Mouse (Mus musculus): ENCODE results near the gene Stard3.

The Stard3 gene

DNA sequence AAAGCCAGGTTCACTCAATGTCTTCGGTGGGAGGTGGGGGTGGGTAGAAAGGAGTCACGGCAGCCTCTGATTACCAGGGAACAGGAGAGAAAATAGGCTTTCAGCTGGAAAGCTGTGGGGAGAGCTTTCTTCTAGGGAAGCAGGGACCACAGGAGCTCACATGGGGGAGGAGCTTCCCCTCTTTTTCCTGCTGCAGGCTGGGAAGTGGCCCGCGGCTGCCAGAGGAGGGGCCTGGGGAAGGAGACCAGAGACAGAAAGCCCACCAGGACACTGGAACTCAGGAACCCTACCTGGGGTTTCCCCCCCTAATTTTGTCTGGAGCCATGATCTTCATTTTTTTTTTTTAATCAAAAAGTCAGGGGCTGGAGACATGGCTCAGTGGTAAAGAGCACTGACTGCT lies 17.6 kb upstream of the Stard3 start:
- in situ Hi-C loops (cut with MboI; ENCODE audit: low pct_unique_long_range_greater_than_20kb in 1 of 2, low sequenced_read_pairs in 2 of 2, unreplicated experiment in 1 of 2) = loop anchor here in 1 of 2 experiments (5.0 kb wide), 1 partner anchor 73 kb away; no protein-coding TSS in a partner anchor

DNA sequence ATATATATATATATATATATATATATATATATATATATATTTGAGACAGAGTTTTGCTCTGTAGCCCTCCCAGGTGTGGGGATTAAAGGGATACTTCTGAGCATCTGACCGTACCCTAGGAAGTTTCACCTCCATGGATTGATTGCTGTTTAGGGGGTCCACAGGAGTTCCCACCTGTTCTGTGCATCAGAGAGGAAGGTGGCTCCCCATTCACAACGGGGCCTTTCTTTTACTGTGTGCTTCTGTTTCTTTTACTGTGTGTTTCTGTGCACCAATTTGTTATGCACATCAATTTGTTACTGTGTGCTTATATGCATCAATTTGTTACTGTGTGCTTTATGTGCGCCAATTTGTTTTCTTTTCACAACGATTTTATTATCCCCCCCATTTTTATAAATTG lies 17.0 kb upstream of the Stard3 start:
- in situ Hi-C loops (cut with MboI; ENCODE audit: low pct_unique_long_range_greater_than_20kb in 1 of 2, low sequenced_read_pairs in 2 of 2, unreplicated experiment in 1 of 2) = loop anchor here in 1 of 2 experiments (5.0 kb wide), 1 partner anchor 74 kb away; no protein-coding TSS in a partner anchor

DNA sequence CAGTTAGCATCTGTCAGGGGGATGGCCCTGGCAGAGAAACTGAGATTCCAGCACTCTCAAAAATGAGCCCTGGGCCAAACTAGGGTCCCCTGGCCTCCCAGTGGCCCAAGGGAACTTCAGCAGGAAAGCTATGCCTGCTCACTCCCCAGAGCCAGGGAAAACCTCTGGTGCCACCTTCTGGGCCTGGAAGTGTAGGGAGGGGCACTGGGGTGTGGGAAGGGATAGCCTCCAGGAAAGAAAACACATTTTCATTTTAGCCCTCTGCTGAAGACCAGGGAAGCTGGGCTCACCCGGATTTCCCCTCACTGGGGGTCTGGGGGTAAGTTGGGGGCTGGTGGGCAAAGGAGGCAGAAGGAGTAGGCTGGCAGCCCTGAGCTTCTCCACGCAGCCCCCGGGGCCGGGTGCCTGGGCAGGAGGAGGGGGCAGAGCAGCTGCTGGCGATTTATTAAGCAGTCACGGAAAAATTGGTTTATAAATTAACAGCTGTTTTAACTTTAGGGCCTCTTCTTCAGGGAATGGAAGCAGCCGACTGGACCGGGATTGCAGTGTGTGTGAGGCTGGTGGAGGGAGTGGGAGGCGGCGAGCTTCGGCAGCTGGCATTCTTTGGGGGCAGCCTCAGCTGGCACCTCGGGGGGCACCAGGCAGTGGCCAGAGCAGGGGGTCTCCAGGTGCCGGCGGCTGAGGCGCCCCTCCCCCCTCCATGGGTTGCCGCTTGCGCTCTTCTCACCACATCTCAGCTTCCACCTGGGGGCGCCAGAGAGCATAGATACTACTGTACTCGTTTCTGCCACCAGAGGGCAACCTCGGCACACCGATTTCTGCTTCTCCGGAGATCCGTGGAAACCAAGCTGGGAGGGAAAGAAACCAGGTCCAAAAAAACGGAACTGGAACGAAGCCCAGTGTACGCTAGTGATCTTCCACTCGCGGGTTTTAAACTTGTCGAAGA lies 15.9 kb upstream of the Stard3 start:
- in situ Hi-C loops (cut with MboI; ENCODE audit: low pct_unique_long_range_greater_than_20kb in 1 of 2, low sequenced_read_pairs in 2 of 2, unreplicated experiment in 1 of 2) = loop anchor here in 1 of 2 experiments (5.0 kb wide), 1 partner anchor 75 kb away; no protein-coding TSS in a partner anchor

DNA sequence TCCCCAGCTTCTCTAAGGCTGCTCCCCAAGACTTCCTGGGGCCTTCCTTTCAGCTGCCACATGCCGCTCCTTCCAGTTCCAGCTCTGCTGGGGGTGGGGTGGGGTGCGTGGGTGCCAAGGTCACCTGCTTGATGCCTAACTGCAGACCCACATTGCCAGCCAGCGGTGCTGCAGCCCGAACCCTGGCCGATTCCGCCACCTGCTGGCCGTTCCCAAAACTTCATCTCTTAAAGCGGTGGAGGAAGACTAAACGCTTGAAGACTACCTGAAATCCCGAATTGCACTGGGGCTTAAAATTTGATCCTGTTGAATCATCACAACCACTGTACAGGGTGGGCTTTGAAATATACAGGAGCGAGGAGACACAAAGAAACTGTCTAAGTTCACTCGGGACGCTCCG lies 12.9 kb upstream of the Stard3 start:
- in situ Hi-C loops (cut with MboI; ENCODE audit: low pct_unique_long_range_greater_than_20kb in 1 of 2, low sequenced_read_pairs in 2 of 2, unreplicated experiment in 1 of 2) = no loop called here

DNA sequence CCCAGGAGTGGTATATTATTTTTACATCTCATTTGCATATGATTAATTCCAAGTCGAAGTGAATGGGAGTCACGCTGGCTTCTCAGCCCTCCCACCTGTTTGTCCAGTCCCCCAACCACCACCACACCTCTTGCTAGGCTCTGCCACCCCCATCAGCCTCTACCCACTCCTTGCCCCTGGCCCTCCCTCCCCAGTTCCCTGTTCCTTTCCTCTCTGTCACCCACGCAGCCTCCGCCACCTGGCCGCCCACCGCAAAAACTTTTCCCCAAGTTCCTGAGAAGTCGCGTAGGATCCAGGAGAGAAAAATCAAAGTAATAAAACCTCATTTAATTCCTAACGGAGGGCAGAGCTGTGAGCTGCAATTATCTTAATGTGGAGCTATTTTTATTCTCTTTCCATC lies 12.0 kb upstream of the Stard3 start:
- in situ Hi-C loops (cut with MboI; ENCODE audit: low pct_unique_long_range_greater_than_20kb in 1 of 2, low sequenced_read_pairs in 2 of 2, unreplicated experiment in 1 of 2) = no loop called here

DNA sequence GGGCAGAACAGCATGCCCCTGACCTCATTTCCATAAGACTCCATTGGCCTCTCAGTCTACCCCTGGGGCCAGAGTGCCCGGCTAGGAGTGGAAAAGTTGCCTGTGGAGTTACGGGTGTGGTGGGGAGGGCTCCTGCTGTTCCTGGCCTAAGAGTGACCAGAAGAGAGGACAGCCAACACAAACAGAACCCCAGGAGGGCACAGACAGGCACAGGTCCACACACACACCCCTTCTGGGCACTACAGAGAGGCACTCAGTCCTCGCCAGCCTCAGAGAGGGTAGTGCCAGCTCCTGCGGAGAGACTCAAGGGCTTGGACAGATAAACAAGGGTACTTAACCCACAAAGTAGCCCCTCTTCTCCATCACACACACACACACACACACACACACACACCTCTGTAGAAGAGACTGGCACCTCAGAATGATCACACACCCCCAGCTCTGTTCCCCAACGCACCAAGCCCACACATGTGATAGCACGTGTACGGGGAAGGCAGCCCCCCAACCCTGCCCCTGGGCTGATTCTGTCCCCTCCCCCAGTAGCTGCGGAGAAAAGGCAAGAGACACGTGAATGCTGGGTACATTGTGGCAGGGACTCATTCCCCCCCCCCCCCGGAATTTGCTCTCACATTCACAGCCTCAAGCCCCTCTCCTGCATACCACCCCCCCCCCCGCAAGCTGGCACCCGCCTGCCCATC lies 10.6 kb upstream of the Stard3 start:
- in situ Hi-C loops (cut with MboI; ENCODE audit: low pct_unique_long_range_greater_than_20kb in 1 of 2, low sequenced_read_pairs in 2 of 2, unreplicated experiment in 1 of 2) = no loop called here

DNA sequence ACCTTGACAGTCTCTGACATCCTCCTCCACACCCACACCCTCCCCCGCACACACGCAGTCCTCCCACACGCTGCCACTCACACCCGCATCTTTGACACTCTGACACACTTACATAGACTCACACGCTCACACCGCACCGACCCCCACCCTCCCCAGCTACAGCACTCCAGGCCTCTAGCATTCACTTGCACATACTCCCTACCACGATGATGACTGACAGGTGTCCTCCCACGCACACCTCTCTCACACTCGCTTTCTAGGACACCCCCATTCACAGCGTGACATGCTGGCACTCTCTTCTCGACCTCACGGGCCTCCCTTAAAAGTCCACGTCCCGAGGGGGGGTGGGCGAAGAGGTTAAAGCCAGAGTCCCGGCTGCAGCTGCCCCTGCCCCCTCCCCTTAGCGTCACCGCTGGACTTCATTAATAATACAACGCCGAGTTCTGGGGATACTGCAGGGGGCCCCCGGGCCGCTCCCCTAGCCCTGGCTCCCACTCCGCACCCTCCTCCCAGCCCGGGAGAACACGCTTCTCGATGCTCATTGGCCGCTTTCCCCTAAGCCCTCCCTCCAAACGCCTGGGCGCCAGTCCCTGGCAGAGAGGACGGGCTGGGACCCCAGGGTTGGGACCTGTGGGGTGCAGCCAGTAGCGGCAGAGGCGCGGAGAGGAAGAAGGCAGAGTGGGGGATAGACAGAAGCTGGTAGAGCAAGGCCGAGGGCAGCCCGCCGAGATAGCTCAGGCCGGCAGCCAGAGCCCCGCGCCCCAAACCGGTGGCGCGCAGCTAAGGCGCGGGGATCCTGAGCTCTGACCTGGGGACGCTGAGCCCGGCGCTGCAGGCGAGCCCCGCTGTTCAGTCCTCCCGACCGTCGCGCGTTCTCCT lies 9.8 kb upstream of the Stard3 start, which contains the start of gene Ppp1r1b:
TSS of gene Ppp1r1b (plus strand) at position 322 of the 879 bp plus-strand sequence.
- in situ Hi-C loops (cut with MboI; ENCODE audit: low pct_unique_long_range_greater_than_20kb in 1 of 2, low sequenced_read_pairs in 2 of 2, unreplicated experiment in 1 of 2) = no loop called here

DNA sequence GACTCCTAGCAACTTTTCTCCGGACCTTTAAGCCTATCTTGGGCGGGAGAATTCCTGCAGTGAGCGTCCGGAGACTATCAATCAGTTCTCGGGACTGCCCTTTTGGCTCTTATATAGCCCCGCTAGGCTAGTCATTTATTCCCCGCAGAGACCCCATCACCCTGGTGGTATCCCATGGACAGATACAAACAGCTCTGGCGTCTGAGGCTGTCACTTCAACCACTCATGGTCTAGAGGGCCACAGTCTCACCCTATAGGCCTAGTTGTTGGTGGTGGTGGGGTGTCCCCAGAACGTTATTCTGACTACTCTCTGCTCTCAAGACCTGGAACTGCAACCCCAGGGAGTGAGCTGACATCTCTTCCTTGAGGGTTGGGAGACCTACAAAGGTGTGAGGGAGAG lies 8.9 kb upstream of the Stard3 start:
- in situ Hi-C loops (cut with MboI; ENCODE audit: low pct_unique_long_range_greater_than_20kb in 1 of 2, low sequenced_read_pairs in 2 of 2, unreplicated experiment in 1 of 2) = no loop called here

DNA sequence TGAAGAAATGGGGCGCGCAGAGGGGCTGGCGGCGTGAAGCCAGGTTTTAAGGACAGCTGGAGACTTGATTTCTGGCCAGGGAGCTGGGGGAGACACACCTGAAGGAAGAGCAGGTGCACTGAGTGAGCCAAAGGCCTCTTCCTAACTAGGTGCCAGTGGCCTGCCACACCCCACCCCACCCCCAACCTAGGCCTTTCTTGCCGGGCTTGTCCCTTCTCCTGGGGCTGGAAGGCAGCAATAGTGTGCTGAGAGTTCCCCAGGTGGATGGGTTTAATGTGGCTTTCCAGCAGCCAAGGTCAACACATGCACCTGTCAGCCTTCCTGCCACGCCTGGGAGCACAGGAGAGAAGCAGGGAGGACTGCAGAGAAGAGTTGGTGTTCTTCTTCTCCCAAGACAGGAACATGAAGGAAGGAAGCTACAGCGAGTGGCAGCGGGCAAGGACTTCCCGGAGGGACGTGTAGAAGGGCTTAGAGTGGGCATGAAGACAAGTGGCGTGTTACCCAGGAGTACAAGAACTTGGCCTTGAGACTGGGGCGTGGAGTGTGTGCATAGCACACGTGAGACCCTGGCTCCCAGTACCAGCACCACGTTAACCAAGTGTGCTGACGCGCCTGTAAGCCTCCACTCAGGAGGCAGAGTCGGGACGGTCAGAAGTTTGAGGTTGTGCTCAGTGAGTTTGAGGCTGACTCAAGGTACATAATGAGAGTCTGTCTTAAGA lies 5.7 kb upstream of the Stard3 start:
- in situ Hi-C loops (cut with MboI; ENCODE audit: low pct_unique_long_range_greater_than_20kb in 1 of 2, low sequenced_read_pairs in 2 of 2, unreplicated experiment in 1 of 2) = no loop called here

DNA sequence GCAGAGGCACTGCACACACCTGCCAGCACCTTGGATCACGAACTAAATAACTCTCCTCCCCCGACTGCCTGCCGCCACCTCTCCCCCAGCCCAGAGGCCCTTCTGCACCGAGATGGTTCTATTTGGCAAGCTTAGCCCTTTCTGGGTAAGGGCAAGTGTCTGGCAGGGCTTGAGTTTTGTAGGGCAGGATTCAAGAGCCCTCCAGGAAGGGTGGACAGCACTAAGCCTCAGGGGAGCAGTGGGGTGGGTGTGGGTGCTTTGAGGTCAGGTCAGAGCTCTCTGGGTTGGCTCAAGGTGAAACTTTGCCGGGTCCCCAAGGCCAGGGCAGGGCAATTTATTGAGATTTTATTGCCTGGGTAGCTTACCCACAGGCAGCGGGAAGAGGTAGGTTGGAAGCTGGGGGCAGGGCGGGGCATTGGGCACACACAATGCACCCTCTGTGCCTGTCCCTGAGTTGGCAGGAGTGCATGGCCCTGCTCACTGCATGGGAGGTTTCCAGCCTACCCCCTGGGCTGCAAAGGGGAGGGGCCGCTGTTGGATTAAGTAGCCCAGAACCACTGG lies 4.4 kb upstream of the Stard3 start:
- in situ Hi-C loops (cut with MboI; ENCODE audit: low pct_unique_long_range_greater_than_20kb in 1 of 2, low sequenced_read_pairs in 2 of 2, unreplicated experiment in 1 of 2) = no loop called here

DNA sequence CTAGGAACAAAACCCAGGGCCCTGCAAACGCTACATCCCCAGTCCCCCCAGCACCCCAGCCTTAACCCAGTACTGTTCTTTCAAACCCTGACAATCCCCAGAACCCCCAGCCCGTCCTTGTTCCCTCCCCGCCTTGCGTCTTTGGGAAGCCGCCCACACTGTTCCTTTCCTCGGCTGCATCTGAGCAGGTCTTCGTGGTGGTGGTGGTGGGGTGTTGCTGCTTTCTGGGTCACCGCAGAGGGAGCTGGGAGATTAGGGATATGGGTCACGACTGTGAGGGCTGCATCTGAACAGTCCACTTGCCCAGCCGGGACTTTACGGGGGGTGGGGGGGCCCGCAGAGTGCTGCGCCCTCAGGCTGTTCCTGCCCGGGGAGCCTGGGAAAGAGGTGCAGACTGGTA lies 3.7 kb upstream of the Stard3 start:
- in situ Hi-C loops (cut with MboI; ENCODE audit: low pct_unique_long_range_greater_than_20kb in 1 of 2, low sequenced_read_pairs in 2 of 2, unreplicated experiment in 1 of 2) = no loop called here

DNA sequence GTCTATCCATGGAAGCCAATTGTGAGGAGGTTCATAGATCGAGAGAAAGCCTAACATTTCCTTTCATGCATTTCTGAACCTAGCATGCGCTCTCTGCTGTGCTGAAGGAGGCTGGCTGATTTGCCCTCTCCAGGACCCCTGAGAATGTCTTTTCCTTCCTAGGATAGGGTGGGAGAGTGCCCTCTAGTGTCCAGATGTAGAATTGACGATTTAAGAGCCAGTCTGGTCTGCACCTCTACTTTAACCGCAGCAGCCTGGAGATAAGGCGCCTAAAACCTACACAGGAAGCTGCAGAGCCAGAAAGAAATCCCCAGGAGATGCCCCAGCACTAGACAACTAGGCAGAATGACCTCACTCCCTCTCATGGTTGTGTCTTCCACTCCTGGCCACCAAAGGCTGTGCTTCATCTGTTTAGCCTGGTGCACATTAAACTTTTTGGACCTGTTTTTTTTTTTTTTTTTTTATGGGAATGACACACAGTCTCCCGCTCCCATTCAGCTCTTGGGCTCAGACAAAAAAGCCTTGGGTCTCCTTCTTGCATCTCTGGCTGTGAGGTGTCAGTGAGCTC lies 2.4 kb upstream of the Stard3 start:
- in situ Hi-C loops (cut with MboI; ENCODE audit: low pct_unique_long_range_greater_than_20kb in 1 of 2, low sequenced_read_pairs in 2 of 2, unreplicated experiment in 1 of 2) = no loop called here

DNA sequence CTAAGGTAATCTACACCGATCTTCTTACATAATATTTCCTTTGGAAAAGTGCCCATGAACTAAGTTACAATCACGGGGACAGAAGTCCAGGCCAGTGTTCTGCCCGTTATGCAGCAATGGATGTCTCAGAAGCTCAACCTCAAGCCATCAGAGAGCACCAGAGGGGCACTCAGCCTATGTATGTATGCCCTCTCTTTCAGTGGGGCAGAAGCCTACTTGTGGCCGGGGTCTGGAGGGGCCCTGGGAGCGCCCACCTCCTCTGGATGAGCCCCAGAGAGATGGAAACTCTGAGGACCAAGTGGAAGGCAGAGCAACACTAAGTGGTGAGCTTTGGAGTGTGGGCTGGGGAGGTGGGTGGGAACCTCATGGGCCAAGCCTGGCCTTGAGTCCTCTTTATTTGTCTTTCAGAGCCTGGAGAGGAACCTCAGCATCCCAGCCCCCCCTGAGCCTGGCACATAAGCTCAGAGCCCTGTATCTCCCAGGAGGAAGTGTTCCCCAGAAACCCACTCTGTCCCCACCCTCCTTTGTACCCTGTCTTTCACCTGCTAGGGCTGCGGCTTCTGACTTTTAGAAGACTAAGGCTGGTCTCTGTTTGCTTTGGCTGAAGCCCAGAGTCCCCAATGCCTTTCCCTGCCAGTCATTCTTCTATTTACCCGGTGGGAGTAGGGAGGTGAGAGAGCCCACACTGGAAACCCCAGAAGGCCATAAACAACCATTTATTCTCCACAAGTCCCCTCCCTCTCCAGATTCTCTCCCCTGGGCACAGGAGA lies 1.4 kb upstream of the Stard3 start:
- in situ Hi-C loops (cut with MboI; ENCODE audit: low pct_unique_long_range_greater_than_20kb in 1 of 2, low sequenced_read_pairs in 2 of 2, unreplicated experiment in 1 of 2) = no loop called here

DNA sequence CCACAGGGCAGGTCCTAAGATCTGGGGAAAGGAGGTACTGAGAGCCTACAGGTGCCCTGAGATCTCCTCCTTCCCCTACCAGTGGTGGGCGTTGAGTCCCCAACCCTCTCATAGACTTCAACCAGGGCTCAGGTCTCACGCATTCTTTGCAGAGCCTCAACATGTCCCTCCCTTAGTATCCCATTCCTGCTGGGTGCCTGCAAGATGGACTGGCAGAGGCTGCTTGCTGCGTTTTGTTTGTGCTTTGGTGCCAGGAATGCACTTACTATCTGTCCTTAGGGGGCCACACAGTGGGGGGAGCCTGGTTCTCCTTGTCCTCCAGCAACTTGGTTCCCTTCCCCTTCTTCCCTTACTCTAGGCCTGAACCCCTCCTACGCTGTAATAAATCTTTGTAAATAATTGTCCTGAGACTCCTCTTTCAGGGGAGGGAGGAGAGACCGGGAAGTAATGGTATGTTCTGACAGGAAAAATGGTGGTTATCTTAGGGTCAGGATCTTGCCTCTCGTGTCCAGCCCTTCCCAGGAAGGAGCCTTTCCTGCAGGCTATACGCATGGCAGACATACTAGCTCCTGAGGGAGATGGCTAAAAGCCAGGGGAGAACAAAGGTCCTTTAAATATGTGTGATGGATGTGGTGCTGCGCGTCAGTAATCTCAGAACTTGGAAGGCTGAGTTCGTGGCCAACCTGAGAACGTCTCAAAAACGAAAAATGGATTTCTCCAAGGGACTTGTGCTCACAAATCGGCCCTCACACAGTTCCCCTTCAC lies 590 bp upstream of the Stard3 start:
- in situ Hi-C loops (cut with MboI; ENCODE audit: low pct_unique_long_range_greater_than_20kb in 1 of 2, low sequenced_read_pairs in 2 of 2, unreplicated experiment in 1 of 2) = no loop called here

DNA sequence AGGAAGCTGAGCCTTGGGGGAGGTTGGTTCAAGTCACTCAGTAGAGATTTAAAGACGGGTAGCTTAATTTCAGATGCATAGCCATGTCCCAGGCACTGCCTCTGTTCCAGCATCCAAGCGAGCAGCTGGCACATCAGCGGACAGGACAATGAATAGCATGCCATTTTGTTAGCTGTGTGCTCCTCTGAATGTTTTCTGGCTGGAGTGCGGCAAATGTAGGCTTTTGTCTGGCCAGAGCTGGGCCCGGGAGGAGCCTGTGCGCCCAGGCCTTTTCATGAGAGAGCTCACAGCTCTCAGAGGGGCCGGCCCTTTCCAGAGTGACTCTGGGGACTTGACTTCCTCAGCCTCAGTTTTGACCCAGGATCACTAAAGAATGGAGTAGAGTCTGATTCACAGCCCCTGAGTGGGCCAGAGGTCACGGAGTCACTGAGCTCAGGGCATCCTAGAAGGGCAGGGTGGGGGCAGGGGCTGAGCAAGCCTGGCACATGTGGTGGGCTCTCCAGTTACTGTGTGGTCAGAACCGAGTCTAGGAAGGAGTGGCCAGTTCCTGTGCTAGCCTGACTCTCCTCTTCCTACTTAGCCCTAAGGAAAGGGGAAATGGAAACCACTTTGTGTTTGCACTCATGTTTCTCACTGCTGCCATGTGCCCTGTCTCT lies 2.8 kb downstream of the Stard3 start:
- in situ Hi-C loops (cut with MboI; ENCODE audit: low pct_unique_long_range_greater_than_20kb in 1 of 2, low sequenced_read_pairs in 2 of 2, unreplicated experiment in 1 of 2) = no loop called here

DNA sequence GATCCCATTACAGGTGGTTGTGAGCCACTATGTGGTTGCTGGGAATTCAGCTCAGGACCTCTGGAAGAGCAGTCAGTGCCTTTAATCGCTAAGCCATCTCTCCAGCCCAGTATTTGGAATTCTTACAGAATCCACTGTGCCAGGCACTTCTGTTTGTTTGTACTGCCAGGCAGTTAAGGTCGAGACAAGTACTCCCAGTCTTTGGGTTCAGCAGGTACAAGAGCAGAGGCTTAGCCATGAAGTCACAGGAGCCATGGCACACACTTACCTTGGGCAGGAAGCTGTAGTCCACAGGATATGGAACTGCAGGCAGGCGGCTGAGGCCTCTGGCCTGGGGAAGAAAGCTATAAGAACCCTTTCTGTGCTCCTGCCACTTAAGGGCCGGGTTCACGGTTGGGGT lies 5.6 kb downstream of the Stard3 start:
- in situ Hi-C loops (cut with MboI; ENCODE audit: low pct_unique_long_range_greater_than_20kb in 1 of 2, low sequenced_read_pairs in 2 of 2, unreplicated experiment in 1 of 2) = no loop called here
